Mouse (Mus musculus) MEL (cell line): ENCODE measurements around the gene Adipor2. TPM values are rescaled to one million over a fixed set of nuclear protein-coding genes. Genes with fewer than 3 reads are reported as not detected.

Source experiments
- DNase-seq: peaks from one replicate; pipeline ENCODE4 v3.0.0; 2011; ENCODE audit warnings: low read depth, low spot score
- H3K27ac ChIP-seq: 2 replicates; pipeline ENCODE4 v1.5.1; 2012; ENCODE audit warnings: low read depth, mild to moderate bottlenecking, control low read depth, low read length, moderate library complexity; ENCODE audit not compliant: control insufficient read depth
- H3K27me3 ChIP-seq, 2 experiments: fragments of 150-350 bp in 1 of 2; sonication (generic) in 1 of 2; 2 replicates each; pipeline ENCODE4 v1.6.1; 2012; ENCODE audit warnings: low read length in 2 of 2, mild to moderate bottlenecking in 2 of 2, improper control_type of control experiment in 1 of 2, moderate library complexity in 1 of 2; ENCODE audit not compliant: insufficient read depth in 2 of 2, control insufficient read depth in 1 of 2
- H3K36me3 ChIP-seq, 2 experiments: 2 replicates each; pipeline ENCODE4 v1.6.1; 2012 to 2014; ENCODE audit warnings: low read length in 2 of 2, improper control_type of control experiment in 1 of 2, inconsistent platforms in 1 of 2, mild to moderate bottlenecking in 1 of 2; ENCODE audit not compliant: insufficient read depth in 2 of 2, control insufficient read depth in 1 of 2
- H3K4me1 ChIP-seq, 2 experiments: fragments of 150-350 bp in 1 of 2; sonication (generic) in 1 of 2; 2 replicates each; pipeline ENCODE4 v1.6.1; 2012; ENCODE audit warnings: low read length in 2 of 2, improper control_type of control experiment in 1 of 2, mild to moderate bottlenecking in 1 of 2; ENCODE audit not compliant: insufficient read depth in 2 of 2, control insufficient read depth in 1 of 2
- H3K4me3 ChIP-seq, 2 experiments: fragments of 150-350 bp in 1 of 2; sonication (generic) in 1 of 2; 2 replicates each; pipeline ENCODE4 v1.5.1; 2012; ENCODE audit warnings: low read depth in 2 of 2, low read length in 2 of 2, mild to moderate bottlenecking in 2 of 2, moderate library complexity in 2 of 2, control low read depth in 1 of 2, improper control_type of control experiment in 1 of 2; ENCODE audit not compliant: control insufficient read depth in 1 of 2, insufficient read depth in 1 of 2
- H3K79me2 ChIP-seq: 2 replicates; pipeline ENCODE4 v1.6.1; 2012; ENCODE audit warnings: mild to moderate bottlenecking, low read length, moderate library complexity; ENCODE audit not compliant: control insufficient read depth, poor library complexity, insufficient read depth
- H3K9ac ChIP-seq: 2 replicates; pipeline ENCODE4 v1.6.1; 2012; ENCODE audit warnings: low read depth, mild to moderate bottlenecking, control low read depth, low read length, moderate library complexity; ENCODE audit not compliant: control insufficient read depth, poor library complexity, severe bottlenecking
- H3K9me3 ChIP-seq: fragments of 150-350 bp; sonication (generic); replicated peaks from 2 replicates; pipeline ENCODE4 v1.6.1; 2012; ENCODE audit warnings: mild to moderate bottlenecking, low read length, improper control_type of control experiment, moderate library complexity; ENCODE audit not compliant: insufficient read depth
- BHLHE40 ChIP-seq: IDR thresholded peaks from 2 replicates; pipeline ENCODE4 v1.6.1; 2012; ENCODE audit warnings: low read depth, mild to moderate bottlenecking, inconsistent platforms, low read length, improper control_type of control experiment, borderline replicate concordance
- CHD1 ChIP-seq: IDR thresholded peaks from 2 replicates; pipeline ENCODE4 v1.6.1; 2012; ENCODE audit warnings: low read depth, mild to moderate bottlenecking, inconsistent platforms, low read length, improper control_type of control experiment
- CHD2 ChIP-seq: IDR thresholded peaks from 2 replicates; pipeline ENCODE4 v1.6.1; 2011; ENCODE audit warnings: low read length, improper control_type of control experiment
- CTCF ChIP-seq, 3 experiments: IDR thresholded peaks in 2 of 3; conservative IDR thresholded peaks in 1 of 3; 2 replicates each; pipeline ENCODE4 v1.5.1; 2011 to 2012; ENCODE audit warnings: low read length in 3 of 3, low read depth in 2 of 3, mild to moderate bottlenecking in 2 of 3, improper control_type of control experiment in 1 of 3, inconsistent platforms in 1 of 3, mixed read lengths in 1 of 3, moderate library complexity in 1 of 3; ENCODE audit not compliant: control insufficient read depth in 1 of 3, insufficient read depth in 1 of 3, poor library complexity in 1 of 3, severe bottlenecking in 1 of 3
- E2F4 ChIP-seq: IDR thresholded peaks from 2 replicates; pipeline ENCODE4 v1.6.1; 2011; ENCODE audit warnings: low read depth, low read length, improper control_type of control experiment, borderline replicate concordance
- GABPA ChIP-seq: IDR thresholded peaks from 2 replicates; pipeline ENCODE4 v1.6.1; 2012; ENCODE audit warnings: low read depth, mild to moderate bottlenecking, inconsistent platforms, low read length, improper control_type of control experiment, moderate library complexity
- GATA1 ChIP-seq: IDR thresholded peaks from 2 replicates; pipeline ENCODE4 v1.6.1; 2011; ENCODE audit warnings: low read depth, low read length, improper control_type of control experiment
- HCFC1 ChIP-seq: IDR thresholded peaks from 2 replicates; pipeline ENCODE4 v1.6.1; 2012; ENCODE audit warnings: low read depth, mild to moderate bottlenecking, inconsistent platforms, low read length, improper control_type of control experiment, moderate library complexity
- JUND ChIP-seq: IDR thresholded peaks from 2 replicates; pipeline ENCODE4 v1.6.1; 2011; ENCODE audit warnings: low read depth, mild to moderate bottlenecking, improper control_type of control experiment, low read length
- MAFK ChIP-seq: IDR thresholded peaks from 2 replicates; pipeline ENCODE4 v1.6.1; 2011; ENCODE audit warnings: low read depth, mild to moderate bottlenecking, low read length, improper control_type of control experiment, borderline replicate concordance
- MAZ ChIP-seq: IDR thresholded peaks from 2 replicates; pipeline ENCODE4 v1.6.1; 2012; ENCODE audit warnings: low read depth, mild to moderate bottlenecking, inconsistent platforms, low read length, improper control_type of control experiment
- MYB ChIP-seq: IDR thresholded peaks from 2 replicates; pipeline ENCODE4 v1.6.1; 2011; ENCODE audit warnings: mild to moderate bottlenecking, low read depth, low read length, improper control_type of control experiment
- MYC ChIP-seq: IDR thresholded peaks from 2 replicates; pipeline ENCODE4 v1.6.1; 2011; ENCODE audit warnings: low read depth, mild to moderate bottlenecking, low read length, improper control_type of control experiment, moderate library complexity
- NELFE ChIP-seq: IDR thresholded peaks from 2 replicates; pipeline ENCODE4 v1.6.1; 2011; ENCODE audit warnings: low read depth, low read length, improper control_type of control experiment
- TBP ChIP-seq: IDR thresholded peaks from 2 replicates; pipeline ENCODE4 v1.8.0; 2011; ENCODE audit warnings: low read depth, low read length, improper control_type of control experiment
- TCF12 ChIP-seq: IDR thresholded peaks from 2 replicates; pipeline ENCODE4 v1.6.1; 2014; ENCODE audit warnings: low read depth, mild to moderate bottlenecking, inconsistent platforms, low read length, improper control_type of control experiment, moderate library complexity
- USF1 ChIP-seq: IDR thresholded peaks from 2 replicates; pipeline ENCODE4 v1.6.1; 2014; ENCODE audit warnings: low read depth, mild to moderate bottlenecking, inconsistent platforms, low read length, improper control_type of control experiment, moderate library complexity
- USF2 ChIP-seq, 2 experiments: IDR thresholded peaks; 2 replicates each; pipeline ENCODE4 v1.6.1; 2011 to 2012; ENCODE audit warnings: improper control_type of control experiment in 2 of 2, low read length in 2 of 2, borderline replicate concordance in 1 of 2, inconsistent platforms in 1 of 2, low read depth in 1 of 2, mild to moderate bottlenecking in 1 of 2; ENCODE audit not compliant: insufficient read depth in 1 of 2
- ZNF384 ChIP-seq: IDR thresholded peaks from 2 replicates; pipeline ENCODE4 v1.6.1; 2012; ENCODE audit warnings: low read depth, mild to moderate bottlenecking, inconsistent platforms, low read length, improper control_type of control experiment
- polyA plus RNA-seq, 2 experiments: library from polyadenylated mRNA; stranded (reverse) in 1 of 2; unstranded in 1 of 2; fragments of >175 nt in 1 of 2; fragments of >200 nt in 1 of 2; gene quantifications; 2 replicates each; pipeline versions ENCODE4 v1.2.1 to v1.2.4; 2012; ENCODE audit warnings: low replicate concordance in 2 of 2, low read depth in 1 of 2; ENCODE audit not compliant: insufficient read length in 2 of 2, insufficient read depth in 1 of 2, missing spikeins in 1 of 2
- total RNA-seq: library from RNA; depleted of rRNA; stranded (reverse); fragments of 300-350 nt; gene quantifications from 2 replicates; pipeline ENCODE4 v1.2.3, GENCODE M21; 2012

Adipor2 gene
- total and polyA plus RNA-seq, 3 experiments = 37.6 to 41.3 TPM; not detected in 1

DNA sequence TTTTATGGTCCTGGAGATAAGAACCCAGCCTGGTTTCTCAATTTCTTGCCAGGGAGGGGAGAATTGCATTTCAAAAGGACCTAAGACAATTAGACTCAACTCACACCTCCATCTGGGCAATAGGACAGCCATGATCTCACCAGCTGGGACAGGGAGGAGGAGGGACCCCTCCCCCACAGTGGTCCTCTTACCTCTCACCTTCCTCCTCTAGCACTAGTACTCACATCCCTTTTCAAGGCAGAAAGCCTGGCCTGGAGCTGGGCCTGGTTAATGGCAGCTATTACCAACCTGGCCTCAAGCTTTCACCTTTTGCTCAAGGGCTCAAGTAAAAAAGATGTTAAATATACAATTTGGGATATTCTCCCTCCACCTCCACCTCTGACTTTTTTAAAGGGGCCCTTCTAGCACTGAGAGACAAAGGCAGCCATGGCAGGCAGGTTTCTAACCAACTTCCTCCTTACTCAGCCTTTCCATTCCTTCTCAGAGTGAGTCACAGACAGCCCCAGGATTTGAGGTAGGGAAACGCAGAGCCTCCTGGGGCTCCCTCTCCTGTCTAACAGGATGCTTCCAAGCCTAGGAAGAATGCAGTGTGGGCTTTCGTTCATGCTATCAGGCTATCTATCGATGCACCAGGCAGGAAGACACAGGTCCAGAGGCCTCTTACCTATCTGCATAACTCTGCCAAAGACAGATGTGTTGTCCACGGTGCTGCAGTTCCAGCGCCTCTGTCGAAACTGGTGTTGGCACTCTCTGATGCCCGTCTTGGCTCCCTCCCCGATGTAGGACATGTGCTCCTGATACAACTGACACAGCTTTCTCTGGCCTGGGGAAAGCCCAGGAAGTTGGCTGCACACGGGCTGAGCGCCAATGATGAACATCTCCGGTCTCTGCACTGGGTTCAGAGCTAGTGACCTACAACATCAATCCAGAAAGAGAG, 28.4 kb upstream of the Adipor2 start:
- no peak overlapping the region for H3K27ac ChIP-seq
- no peaks in the 10 kb centered on the region for H3K36me3 ChIP-seq
- H3K4me1 ChIP-seq = no peaks in the 10 kb centered on the region
- TF ChIP-seq MYB = no peak
- TF ChIP-seq GABPA = no peak
- TF ChIP-seq E2F4 = no peak
- no peak for TF ChIP-seq ZNF384
- no peak for TF ChIP-seq BHLHE40
- TF ChIP-seq TCF12 = no peak
- TF ChIP-seq JUND = no peak
- TF ChIP-seq USF1 = no peak
- TF ChIP-seq USF2 (IDR thresholded peaks at IDR 0.05; ENCODE audit: borderline replicate concordance in 1 of 2, insufficient read depth in 1 of 2, low read depth in 1 of 2, low read length in 2 of 2) = no peak
- TF ChIP-seq HCFC1 = no peak
- TF ChIP-seq CHD2 = no peak
- no peak for TF ChIP-seq CTCF (IDR thresholded peaks at IDR 0.05 in 2 of 3, conservative IDR thresholded peaks at IDR 0.05 in 1 of 3; ENCODE audit: control insufficient read depth in 1 of 3, insufficient read depth in 1 of 3, low read depth in 2 of 3, low read length in 3 of 3, poor library complexity in 1 of 3, severe bottlenecking in 1 of 3)
- TF ChIP-seq MAZ = no peak
- no peak for TF ChIP-seq NELFE
- no peak for TF ChIP-seq MYC
- no peak for TF ChIP-seq TBP
- no peak for TF ChIP-seq CHD1
- TF ChIP-seq MAFK = no peak
- no peak for TF ChIP-seq GATA1
- H3K27me3 ChIP-seq = no peaks in the 10 kb centered on the region
- H3K79me2 ChIP-seq = no peaks in the 10 kb centered on the region
- no peak overlapping the region for H3K4me3 ChIP-seq
- H3K9me3 ChIP-seq = no peaks in the 10 kb centered on the region
- DNase-seq = peak; percentile 26
- H3K9ac ChIP-seq = no peak overlapping the region
